Mouse (Mus musculus) ovary, postnatal 36 days (tissue): ENCODE data around the gene RPS10-NUDT3.

Experiments
- DNase-seq: peaks from one replicate; pipeline ENCODE4 v3.0.0; 2022; ENCODE audit warnings: low spot score, mixed read lengths

RPS10-NUDT3 gene

GRCm38 (mm10) chr17:27554062-27554960 lies 80.7 kb downstream of the RPS10-NUDT3 start:
- no peak for DNase-seq

GRCm38 (mm10) chr17:27552215-27553201 lies 82.5 kb downstream of the RPS10-NUDT3 start:
- no peak for DNase-seq

DNA sequence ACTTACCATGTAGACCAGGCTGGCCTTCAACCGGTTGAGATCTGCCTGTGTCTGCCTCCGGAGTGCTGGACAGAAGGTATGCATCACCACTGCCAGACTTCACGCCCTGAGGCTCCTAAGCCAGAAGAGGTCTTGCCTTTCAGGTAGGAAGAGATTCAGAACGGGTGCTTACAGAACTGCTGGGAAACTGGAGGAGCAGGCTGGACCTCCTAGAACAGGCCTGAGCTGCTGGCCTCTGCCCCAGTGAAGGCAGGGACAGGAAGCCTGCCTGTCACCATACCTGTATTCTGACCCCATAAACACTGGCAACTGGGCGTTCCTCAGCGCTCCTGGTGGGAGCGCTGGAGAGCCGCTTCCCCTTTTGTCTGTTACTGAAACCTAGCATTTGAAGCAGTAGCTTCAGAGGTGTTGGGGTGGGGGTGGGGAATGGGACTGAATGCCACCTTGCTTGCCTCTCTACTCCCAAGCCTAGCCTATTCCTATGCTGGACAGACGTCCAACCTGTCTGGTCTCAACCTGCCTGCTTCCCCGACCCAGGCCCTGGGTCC lies 83.6 kb downstream of the RPS10-NUDT3 start:
- no peak for DNase-seq

DNA sequence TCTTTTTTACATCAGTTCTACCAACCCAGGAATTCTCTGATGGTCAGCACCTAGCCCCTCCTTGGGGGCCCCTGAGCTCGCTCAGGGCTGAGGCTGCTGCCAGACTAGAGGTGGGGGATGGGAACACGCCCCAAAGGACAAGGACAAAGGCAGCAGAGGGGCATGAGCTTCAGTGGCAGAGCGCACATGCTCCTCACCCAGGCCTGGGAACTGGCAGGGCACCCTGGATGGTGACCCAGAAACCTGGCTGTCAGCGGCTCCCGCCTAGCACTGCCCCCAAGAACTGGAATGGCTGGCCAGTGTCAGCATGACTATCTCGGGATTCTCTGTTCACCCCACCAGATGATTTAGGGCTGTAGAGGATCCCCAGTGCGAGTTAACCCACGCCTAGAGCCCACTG lies 85.8 kb downstream of the RPS10-NUDT3 start:
- DNase-seq = no peak

- DNase-seq = peak; percentile 33
Observed at GRCm38 (mm10) chr17:27547253-27547868, 87.7 kb downstream of the RPS10-NUDT3 start.

GRCm38 (mm10) chr17:27546574-27547085 lies 88.4 kb downstream of the RPS10-NUDT3 start:
- no peak for DNase-seq

GRCm38 (mm10) chr17:27545991-27546390 lies 89.0 kb downstream of the RPS10-NUDT3 start:
- DNase-seq = no peak

DNA sequence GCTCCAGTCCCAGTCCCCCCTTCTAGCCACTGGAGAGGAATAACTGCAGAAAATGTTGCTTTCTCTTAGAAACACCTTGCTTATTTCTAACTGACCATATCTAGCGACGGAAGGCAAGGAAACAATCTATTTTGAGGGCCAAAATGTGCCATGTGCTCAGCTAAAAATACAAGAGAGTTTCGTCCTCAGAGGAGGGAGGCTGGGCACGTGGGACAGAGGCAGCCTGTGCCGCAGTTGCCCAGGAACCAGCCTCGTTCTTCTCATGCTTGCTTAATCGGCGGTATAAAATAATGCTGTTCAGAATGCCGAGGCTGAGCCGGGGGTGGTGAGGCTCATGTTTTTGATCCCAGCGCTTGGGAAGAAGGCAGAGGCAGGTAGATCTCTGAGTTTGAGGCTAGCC lies 90.5 kb downstream of the RPS10-NUDT3 start:
- no peak for DNase-seq

GRCm38 (mm10) chr17:27541984-27542383 lies 93.0 kb downstream of the RPS10-NUDT3 start:
- no peak for DNase-seq

- no peak for DNase-seq
Observed at GRCm38 (mm10) chr17:27541261-27541660, 93.8 kb downstream of the RPS10-NUDT3 start.

- DNase-seq = peak; percentile 84
Observed at GRCm38 (mm10) chr17:27534718-27535117, 100.3 kb downstream of the RPS10-NUDT3 start.

DNA sequence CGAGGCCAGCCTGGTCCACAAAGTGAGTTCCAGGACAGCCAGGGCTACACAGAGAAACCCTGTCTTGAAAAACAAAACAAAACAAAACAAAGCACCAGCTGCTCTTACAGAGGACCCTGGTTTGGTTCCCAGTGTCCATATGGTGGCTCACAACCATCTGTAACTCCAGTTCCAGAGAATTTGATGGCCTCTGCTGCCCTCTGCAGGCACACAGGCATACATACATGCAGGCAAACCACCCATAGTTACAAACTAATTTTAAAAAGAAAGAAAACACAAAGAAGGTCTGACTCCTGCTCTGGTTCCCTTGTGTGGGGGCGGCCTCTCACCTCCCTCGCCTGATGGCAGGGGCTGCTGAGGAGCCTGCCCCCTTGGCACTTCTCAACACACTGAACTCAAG lies 101.7 kb downstream of the RPS10-NUDT3 start:
- DNase-seq = no peak

GRCm38 (mm10) chr17:27532095-27532494 lies 102.9 kb downstream of the RPS10-NUDT3 start:
- no peak for DNase-seq
